Mouse (Mus musculus): ENCODE data around the gene Rnase13. TPM values are rescaled to one million over a fixed set of nuclear protein-coding genes. Genes with fewer than 3 reads are reported as not detected.
"Not testable (repeated sequence)": the region's sequence is repeated elsewhere in the genome, so short reads cannot be mapped to it uniquely, and the experiment has no call there.

The Rnase13 gene
- not detected for total RNA-seq (2022)

GRCm38 (mm10) chr14:51922571-51922865 lies at the start of gene Rnase13:
Gene Rnase13, minus strand, starts transcription at chr14:51922773.
- DNase-seq (ENCODE audit: low spot score in 2 of 2) = no peak

GRCm38 (mm10) chr14:51967400-51967799 lies 44.8 kb upstream of the Rnase13 start:
- no peak for DNase-seq (ENCODE audit: low spot score in 2 of 2)

DNA sequence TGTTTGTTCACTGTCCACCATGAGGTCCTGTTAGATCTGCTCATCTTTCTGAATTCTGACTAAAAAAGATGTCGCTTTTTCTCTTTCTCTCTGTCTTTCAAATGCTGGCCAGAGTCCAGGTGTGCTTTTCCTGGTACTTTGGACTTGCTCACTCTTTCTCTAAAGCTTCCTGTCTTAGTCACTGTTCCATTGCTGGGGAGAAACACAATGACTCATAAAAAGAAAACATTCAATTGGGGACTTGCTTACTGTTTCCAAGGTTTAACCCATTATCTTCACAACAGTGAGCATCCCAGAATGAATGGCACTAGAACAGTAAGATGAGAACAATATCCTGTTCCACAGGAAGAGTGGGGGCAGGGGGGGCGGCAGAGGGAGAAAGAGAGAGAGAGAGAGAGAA lies 37.7 kb upstream of the Rnase13 start:
- DNase-seq (ENCODE audit: low spot score in 2 of 2) = no peak

- DNase-seq (ENCODE audit: low spot score in 2 of 2) = no peak
Measured at GRCm38 (mm10) chr14:51943336-51943735, 20.8 kb upstream of the Rnase13 start.

GRCm38 (mm10) chr14:51942236-51942635 lies 19.7 kb upstream of the Rnase13 start:
- no peak for DNase-seq (ENCODE audit: low spot score in 2 of 2)

DNA sequence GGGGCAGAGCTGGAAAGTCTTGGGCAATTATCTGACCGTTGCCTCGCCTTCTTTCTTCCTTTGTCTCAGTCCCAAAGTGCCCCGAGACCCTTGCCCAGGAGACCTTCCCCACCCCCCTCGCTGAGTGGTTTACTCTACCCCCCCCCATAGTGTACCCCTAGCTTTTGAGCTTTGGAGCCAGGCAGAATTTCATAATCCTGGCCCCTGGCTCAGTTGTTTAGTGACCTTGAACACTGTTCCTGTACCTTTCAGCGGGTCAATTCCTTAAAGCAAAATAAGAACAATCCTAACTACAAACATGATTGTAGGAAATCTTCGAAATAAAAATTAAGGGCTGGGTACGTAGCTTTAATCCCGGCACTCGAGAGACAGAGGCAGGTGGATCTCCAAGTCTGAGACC lies 19.0 kb upstream of the Rnase13 start:
- DNase-seq (ENCODE audit: low spot score in 2 of 2) = no peak

DNA sequence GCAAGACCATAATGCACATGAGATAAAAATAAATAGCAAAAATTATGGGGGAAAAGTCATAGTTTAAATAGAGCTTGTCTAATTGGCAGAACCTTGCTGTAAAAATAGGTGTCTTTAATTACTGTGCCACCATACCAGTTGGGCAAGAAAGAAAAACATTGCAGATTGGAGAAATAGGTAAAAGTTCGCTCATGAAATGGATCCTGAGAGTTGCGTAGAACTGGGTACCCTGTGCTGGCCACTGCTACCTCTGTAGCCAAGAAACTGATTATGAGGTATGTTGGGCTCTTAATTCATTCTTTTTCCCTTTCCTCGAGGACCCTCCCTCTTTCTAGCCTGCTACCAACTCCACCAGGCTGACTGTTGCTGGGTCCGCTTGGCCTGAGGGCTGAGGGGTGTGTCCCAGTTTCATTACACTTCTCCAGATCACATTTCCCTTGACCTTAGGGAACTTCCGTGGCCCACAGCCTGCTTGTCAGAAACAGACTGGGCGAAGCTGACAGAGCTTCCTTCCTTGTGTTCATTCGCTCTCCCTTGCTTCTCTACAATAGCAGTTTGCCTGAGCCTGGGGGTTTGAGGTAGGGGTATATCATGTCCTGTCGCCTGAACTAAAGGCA lies 18.5 kb upstream of the Rnase13 start:
- no peak for DNase-seq (ENCODE audit: low spot score in 2 of 2)

GRCm38 (mm10) chr14:51939005-51939404 lies 16.4 kb upstream of the Rnase13 start:
- no peak for DNase-seq (ENCODE audit: low spot score in 2 of 2)

- DNase-seq (ENCODE audit: low spot score in 2 of 2) = no peak
Measured at GRCm38 (mm10) chr14:51932092-51933020, 9.8 kb upstream of the Rnase13 start.

GRCm38 (mm10) chr14:51930824-51931223 lies 8.3 kb upstream of the Rnase13 start:
- DNase-seq (ENCODE audit: low spot score in 2 of 2) = peak; percentile 63 to 71

DNA sequence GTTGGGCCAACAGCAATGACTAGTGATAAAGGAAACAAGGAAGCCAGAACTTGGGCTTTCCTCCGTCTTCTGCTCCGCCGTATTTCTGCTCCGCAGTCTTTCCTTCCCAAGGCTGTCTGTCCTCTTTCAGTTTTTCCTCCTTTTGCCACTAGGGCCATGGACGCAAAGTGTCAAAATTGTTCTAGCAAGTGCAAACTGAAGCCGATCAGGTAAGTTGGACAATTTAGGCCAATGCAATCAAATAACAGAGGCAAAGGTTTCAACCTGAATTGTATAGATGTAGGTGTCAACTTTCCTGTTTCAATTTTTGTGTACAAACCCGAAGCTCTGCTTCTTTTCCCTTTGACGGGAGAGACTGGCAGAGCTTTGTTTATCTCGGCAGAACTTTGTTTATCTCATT lies 7.4 kb upstream of the Rnase13 start:
- no peak for DNase-seq (ENCODE audit: low spot score in 2 of 2)

DNA sequence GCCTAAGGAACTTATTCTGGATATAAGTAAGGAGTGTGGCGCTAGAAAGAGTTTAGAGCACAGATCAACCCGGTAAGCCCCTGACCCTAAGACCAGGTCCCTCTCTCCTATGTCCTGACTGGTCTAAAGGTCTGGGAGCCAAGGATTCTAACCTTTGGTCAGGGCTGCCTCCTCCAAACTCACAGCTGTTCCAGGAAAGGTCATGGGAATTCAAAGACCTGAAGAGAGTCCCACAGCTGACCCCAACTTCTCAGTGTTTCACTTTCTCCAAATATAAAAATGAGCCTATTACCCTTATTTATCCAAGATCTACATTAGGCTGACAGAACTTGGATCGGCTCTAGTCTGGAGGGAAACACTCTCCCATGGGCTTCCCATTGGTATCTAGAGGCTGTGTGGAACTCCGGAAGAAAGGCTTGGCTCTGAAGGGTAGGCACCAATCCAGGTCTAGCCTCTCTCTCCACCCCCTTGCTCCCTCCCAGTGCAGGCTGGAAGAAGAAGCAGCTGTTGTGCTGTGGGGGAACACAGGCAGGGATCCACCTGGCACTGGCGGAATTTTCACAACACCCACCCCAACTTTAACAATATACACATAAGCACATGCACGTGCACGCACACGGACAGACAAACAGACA lies 6.9 kb upstream of the Rnase13 start:
- DNase-seq (ENCODE audit: low spot score in 2 of 2) = peak; percentile 69 to 71

DNA sequence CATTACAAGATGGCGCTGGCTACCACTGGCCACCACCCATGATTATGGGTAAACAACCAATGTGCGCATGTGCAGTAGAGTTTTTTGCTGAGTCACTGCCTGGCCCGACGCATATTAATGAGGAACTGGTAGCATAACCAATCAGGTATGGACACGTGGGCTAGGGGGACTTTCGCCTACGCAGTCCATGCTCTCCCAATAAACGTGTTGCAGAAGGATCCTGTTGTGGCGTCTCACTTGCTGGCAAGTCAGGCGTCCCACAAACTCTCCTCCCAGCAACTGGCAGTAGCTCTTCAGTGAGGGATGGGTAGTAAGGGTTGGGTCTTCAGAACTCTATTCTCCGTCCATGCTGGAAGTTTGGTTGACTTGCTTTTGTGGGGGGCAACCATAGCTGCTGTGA lies 4.4 kb upstream of the Rnase13 start:
- DNase-seq (ENCODE audit: low spot score in 2 of 2) = not testable (repeated sequence)

- no peak for DNase-seq (ENCODE audit: low spot score in 2 of 2)
Measured at GRCm38 (mm10) chr14:51923492-51923891, 919 bp upstream of the Rnase13 start.

DNA sequence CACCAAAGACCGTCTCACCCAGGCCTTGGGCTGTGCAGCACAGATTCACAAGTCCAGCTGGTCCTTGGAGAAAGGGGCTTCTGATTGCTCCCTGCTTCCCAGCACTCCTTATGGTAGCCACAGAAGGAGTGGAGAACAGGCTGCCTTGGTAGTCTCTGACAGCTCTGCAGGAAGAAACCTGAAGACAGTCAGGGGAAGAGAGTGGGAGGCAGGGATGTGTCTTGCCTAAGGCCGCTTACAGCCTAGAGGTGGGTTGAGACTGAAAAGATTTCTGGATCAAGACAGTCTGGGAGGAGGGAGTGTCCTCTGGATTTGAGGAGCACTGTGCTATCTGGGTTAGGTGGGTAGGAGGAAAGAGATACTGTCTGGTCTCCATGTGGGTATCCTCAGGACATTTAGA lies 337 bp upstream of the Rnase13 start:
- no peak for DNase-seq (ENCODE audit: low spot score in 2 of 2)

DNA sequence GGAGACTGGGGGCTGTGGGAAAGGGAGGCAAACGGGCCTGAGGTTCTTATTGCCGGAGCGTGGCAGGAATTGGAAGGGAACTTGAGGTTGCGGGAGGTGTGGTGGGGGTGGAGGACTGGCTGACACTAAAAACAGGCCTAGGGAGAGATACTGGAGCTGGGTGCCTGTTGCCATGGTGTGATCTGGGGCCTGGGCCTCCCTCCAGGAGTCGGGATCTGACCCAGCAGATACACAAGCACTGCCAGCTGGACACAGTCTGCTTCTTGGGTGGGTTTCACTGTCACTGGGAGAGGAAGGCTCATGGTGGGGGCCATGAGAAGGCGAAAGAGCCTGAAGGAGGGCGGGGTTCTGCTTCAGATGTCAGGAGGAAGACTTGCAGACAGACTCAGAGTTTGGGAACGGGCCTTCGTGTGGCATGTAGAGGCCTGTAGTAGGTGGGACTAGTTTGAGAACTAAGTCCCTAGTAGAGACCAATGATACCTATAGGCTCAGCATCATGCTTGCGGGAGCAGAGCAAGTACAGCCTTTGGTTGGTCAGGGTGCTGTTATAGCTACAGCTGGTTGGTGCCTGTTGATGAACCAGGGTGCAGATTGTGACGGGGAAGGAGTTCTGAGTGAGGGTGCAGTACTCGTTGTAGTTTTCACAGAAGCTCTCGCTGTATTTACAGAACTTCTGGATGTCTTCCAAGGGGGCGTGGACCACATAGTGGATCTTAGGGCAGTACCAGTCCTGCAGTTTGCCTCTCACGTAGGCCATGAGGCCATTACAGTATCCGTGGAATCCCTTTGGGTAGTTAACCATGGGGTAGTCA lies 608 bp downstream of the Rnase13 start:
- DNase-seq (ENCODE audit: low spot score in 2 of 2) = peak; percentile 60 to 75

- no peak for DNase-seq (ENCODE audit: low spot score in 2 of 2)
Measured at GRCm38 (mm10) chr14:51918966-51919365, 3.6 kb downstream of the Rnase13 start.

GRCm38 (mm10) chr14:51918125-51918524 lies 4.4 kb downstream of the Rnase13 start, which contains the start of gene Tppp2:
Gene Tppp2, plus strand, starts transcription at chr14:51918425.
- no peak for DNase-seq (ENCODE audit: low spot score in 2 of 2)

- DNase-seq (ENCODE audit: low spot score in 2 of 2) = no peak
Measured at GRCm38 (mm10) chr14:51916539-51916938, 6.0 kb downstream of the Rnase13 start.

- DNase-seq (ENCODE audit: low spot score in 2 of 2) = no peak
Measured at GRCm38 (mm10) chr14:51915030-51915429, 7.5 kb downstream of the Rnase13 start.

DNA sequence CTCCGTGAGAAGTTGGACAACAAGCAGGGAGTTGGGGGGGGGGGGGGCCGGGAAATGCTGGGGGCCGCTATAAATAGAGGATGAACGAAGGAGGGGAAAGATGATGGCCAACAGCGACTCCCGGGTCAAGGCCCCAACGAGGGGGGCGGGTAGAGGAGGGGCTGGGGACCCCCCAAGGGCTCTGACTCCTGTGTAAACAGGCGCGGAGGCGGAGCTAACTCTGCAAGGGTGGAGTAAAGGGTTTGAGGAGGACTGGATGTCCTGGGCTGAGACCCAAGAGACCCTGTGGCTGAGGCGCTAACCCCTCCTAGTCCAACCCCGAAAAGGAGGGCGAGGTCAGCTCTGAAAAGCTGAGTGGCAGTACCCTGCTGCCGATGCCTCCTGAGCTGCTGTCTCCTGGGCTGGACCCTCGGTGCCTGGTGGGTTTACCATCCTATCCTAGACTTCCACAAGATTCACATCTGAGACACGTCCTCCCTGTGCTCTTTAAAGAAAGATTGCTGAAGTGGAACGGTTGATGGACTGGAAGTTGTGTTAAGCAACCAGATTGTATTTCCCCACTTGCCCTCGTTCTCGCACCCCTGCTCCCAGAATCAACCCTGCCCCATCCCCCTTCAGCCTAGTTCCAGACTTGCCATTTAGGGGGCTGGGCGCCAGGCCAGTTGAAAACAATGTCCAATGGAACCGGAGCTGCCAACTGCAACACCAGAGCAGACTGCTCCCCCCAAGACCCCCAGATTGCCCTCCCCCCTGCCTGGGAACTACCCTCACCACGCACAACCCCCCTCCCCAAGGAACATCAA lies 8.4 kb downstream of the Rnase13 start, which contains the start of gene Ndrg2:
Ndrg2 (minus strand) TSS at position 199 of the 803 bp plus-strand sequence.
- peak; percentile 78 to 86 for DNase-seq (ENCODE audit: low spot score in 2 of 2)
